Comparison of ENCODE assay signal across 8 mouse cellular contexts in the genomic region with DNA sequence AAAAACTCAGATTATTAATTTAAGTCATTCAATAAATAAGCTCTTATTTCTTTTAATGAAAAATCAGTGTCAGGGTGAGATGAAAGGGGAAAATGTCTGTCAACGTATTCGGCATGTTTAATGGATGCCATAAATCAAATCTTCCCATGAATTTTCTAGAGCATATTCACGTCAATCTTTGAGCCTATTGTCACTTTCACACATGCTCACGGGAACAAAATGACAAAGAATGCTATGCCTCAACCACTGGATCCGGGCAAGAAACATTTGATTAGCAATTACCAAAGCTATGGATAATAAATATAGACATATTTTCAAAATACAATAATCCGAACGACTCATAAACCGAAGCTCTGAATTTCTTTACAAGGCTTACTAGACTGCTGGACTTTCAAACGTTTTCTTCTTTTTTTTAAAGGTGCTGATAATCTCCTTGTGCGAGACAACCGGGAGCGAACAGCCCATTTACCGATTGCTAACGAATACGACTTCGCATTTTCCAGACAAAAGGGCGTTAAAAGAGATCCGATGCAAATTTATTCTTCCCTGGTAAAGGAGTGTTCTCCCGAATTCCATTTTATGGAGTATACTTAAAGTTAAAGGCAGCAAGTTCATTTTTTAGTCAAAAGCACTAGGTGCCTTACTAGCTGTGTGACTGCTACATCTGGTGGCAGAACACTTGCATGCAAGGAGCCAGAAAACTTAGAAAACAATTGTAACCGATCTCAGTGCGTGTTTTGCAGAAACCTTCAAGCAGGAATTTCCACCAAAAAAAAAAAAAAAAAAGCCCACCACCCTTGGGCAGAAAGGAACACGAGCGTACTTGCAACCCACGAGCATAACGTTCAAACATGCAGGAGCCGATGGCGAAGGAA. TPM values are rescaled to one million over a fixed set of nuclear protein-coding genes. Genes with fewer than 3 reads are reported as not detected.
DNase-seq lines count a peak whose midpoint lies in the region; ATAC-seq lines count a peak whose summit lies in the region.

No protein-coding gene starts in this region.

- peak overlapping the region; percentile 96 for H3K9ac ChIP-seq in midbrain, embryonic 12.5 days (replicated peaks)

- H3K27ac ChIP-seq in heart, embryonic 10.5 days = peak overlapping the region; percentile 100
- peak overlapping the region; percentile 100 for H3K27ac ChIP-seq in midbrain, embryonic 12.5 days (replicated peaks)

- DNase-seq in adrenal gland, postnatal 10 days = peak; percentile 28
- no peak for DNase-seq in adrenal gland, postnatal 4 days (ENCODE audit: low spot score in 2 of 2)
- DNase-seq in thymus, postnatal 0 days (ENCODE audit: low spot score) = peak; percentile 66
- DNase-seq in thymus, postnatal 4 days = no peak
- no peak for DNase-seq in heart, embryonic 10.5 days (ENCODE audit: low spot score)
- peak; percentile 59 for DNase-seq in kidney, postnatal 14 days

- H3K4me3 ChIP-seq in heart, embryonic 10.5 days = peak overlapping the region; percentile 96
- peak overlapping the region; percentile 91 for H3K4me3 ChIP-seq in midbrain, embryonic 12.5 days

- H3K9me3 ChIP-seq in heart, embryonic 10.5 days = no peaks in the 10 kb centered on the region
- H3K9me3 ChIP-seq in midbrain, embryonic 12.5 days = no peaks in the 10 kb centered on the region

- peak overlapping the region; percentile 62 for H3K4me2 ChIP-seq in midbrain, embryonic 12.5 days (replicated peaks)

- no peaks in the 10 kb centered on the region for H3K27me3 ChIP-seq in heart, embryonic 10.5 days (ENCODE audit: insufficient read depth, poor library complexity, severe bottlenecking)
- H3K27me3 ChIP-seq in midbrain, embryonic 12.5 days = no peaks in the 10 kb centered on the region

- peaks cover 19% of the 10 kb centered on the region; the same call in 1 of the 2 replicates for H3K4me1 ChIP-seq in heart, embryonic 10.5 days
- peaks cover 9% of the 10 kb centered on the region for H3K4me1 ChIP-seq in midbrain, embryonic 12.5 days

- H3K36me3 ChIP-seq in heart, embryonic 10.5 days = no peaks in the 10 kb centered on the region
- H3K36me3 ChIP-seq in midbrain, embryonic 12.5 days = no peaks in the 10 kb centered on the region

- WGBS in heart, embryonic 10.5 days = 2% methylated on average over 27 of the region's 27 CpGs
- 1% methylated on average over 27 of the region's 27 CpGs for WGBS in midbrain, embryonic 12.5 days

- ATAC-seq in midbrain, embryonic 12.5 days (ENCODE audit: low FRiP score, low read depth) = no peak
- no peak for ATAC-seq in erythroid progenitor cell, adult 5-6 weeks (replicated peaks; ENCODE audit: low FRiP score, poor library complexity, severe bottlenecking)

RNA-seq across cellular contexts. Expression of gene Tlk1, which starts 1.4 kb away (rescaled TPM):
- 10 to 100 TPM; 47.4 to 56.7 TPM for total RNA-seq in adrenal gland, postnatal 10 days (2021)
- total RNA-seq in adrenal gland, postnatal 4 days (2021) = 10 to 100 TPM; 77.1 to 85.2 TPM
- polyA plus RNA-seq in thymus, postnatal 0 days (2015; fragmentation: Nextera tagmentation; extraction: Ambion mirVana) = 37.0 and 45.3 TPM in 2 replicates
- 26.4 and 28.3 TPM in 2 replicates for polyA plus RNA-seq in heart, embryonic 10.5 days (2016; fragmentation: Nextera tagmentation; extraction: Ambion mirVana)
- 35.4 and 37.1 TPM in 2 replicates for polyA plus RNA-seq in midbrain, embryonic 12.5 days (2016; fragmentation: Nextera tagmentation; extraction: Ambion mirVana)
- total RNA-seq in erythroid progenitor cell, adult 5-6 weeks (2015; ENCODE audit: low replicate concordance) = 134 and 172 TPM in 2 replicates
- 126 and 148 TPM in 2 replicates for total RNA-seq in erythroid progenitor cell, adult 5-6 weeks (2017; ENCODE audit: low replicate concordance)

Comparison
In these comparisons a context has a peak if more than half of its experiments do, and no peak if none do; other contexts are left out.
1. DNase-seq: peak in adrenal gland, postnatal 10 days (single experiment), thymus, postnatal 0 days (single experiment) and kidney, postnatal 14 days (single experiment); none in adrenal gland, postnatal 4 days (0 of 2), thymus, postnatal 4 days (single experiment) and heart, embryonic 10.5 days (single experiment).